Mouse (Mus musculus) liver, embryonic 12.5 days (tissue): ENCODE data around the gene Rbfox1. TPM values are rescaled to one million over a fixed set of nuclear protein-coding genes. Genes with fewer than 3 reads are reported as not detected.

Experiments
- ATAC-seq: fragments of 200-750 bp; cut with Nextera tagmentation; 2 replicates; pipeline ENCODE4 v1.8.0; 2017; ENCODE audit warnings: moderate number of reproducible peaks, mild to moderate bottlenecking, moderate library complexity
- H3K27ac ChIP-seq: fragments of 300-500 bp; sonication (generic); 2 replicates; pipeline ENCODE4 v1.5.1; 2016; ENCODE audit warnings: mild to moderate bottlenecking
- H3K27me3 ChIP-seq: fragments of 300-500 bp; sonication (generic); replicated peaks from 2 replicates; pipeline ENCODE4 v1.6.1; 2016; ENCODE audit warnings: mild to moderate bottlenecking, moderate library complexity
- H3K36me3 ChIP-seq: fragments of 300-500 bp; sonication (generic); 2 replicates; pipeline ENCODE4 v1.6.1; 2016; ENCODE audit warnings: mild to moderate bottlenecking, moderate library complexity
- H3K4me1 ChIP-seq: fragments of 300-500 bp; sonication (generic); 2 replicates; pipeline ENCODE4 v1.6.1; 2016
- H3K4me2 ChIP-seq: fragments of 300-500 bp; sonication (generic); 2 replicates; pipeline ENCODE4 v1.6.1; 2016; ENCODE audit warnings: mild to moderate bottlenecking, moderate library complexity
- H3K4me3 ChIP-seq: fragments of 300-500 bp; sonication (generic); 2 replicates; pipeline ENCODE4 v1.5.1; 2016; ENCODE audit warnings: mild to moderate bottlenecking, moderate library complexity
- H3K9ac ChIP-seq: fragments of 300-500 bp; sonication (generic); 2 replicates; pipeline ENCODE4 v1.6.1; 2016; ENCODE audit warnings: mild to moderate bottlenecking, moderate library complexity
- H3K9me3 ChIP-seq: fragments of 300-500 bp; sonication (generic); replicated peaks from 2 replicates; pipeline ENCODE4 v1.6.1; 2016; ENCODE audit warnings: mild to moderate bottlenecking, moderate library complexity
- WGBS: fragments of 180-500 bp; shearing (Covaris S2); methylation state at CpG from one replicate; pipeline ENCODE4 v1.1.7; 2016; ENCODE audit not compliant: insufficient replicate concordance; 5-methylcytosine and 5-hydroxymethylcytosine counted together
- polyA plus RNA-seq: library from polyadenylated mRNA; unstranded; fragments of >200 nt; fragmentation: Nextera tagmentation; extraction: Ambion mirVana; gene quantifications from 2 replicates; pipeline ENCODE4 v1.2.1, GENCODE M21; 2016

The Rbfox1 gene
- polyA plus RNA-seq, 1 experiment from 2014 or later = 0.21 TPM

GRCm38 (mm10) chr16:5910742-5911141, 25.6 kb downstream of the Rbfox1 start:
- Histone ChIP-seq H3K36me3 (no peaks in the 10 kb centered on the region), H3K27me3 (no peaks in the 10 kb centered on the region), H3K9ac (no peak overlapping the region), H3K9me3 (no peaks in the 10 kb centered on the region), H3K4me3 (no peak overlapping the region), H3K4me2 (no peak overlapping the region), H3K4me1 (no peaks in the 10 kb centered on the region), H3K27ac (no peak overlapping the region)
- 52% methylated on average over 5 of the region's 5 CpGs for WGBS
- no peak for ATAC-seq

GRCm38 (mm10) chr16:5911880-5912327, 26.7 kb downstream of the Rbfox1 start:
- Histone ChIP-seq H3K27ac (no peak overlapping the region), H3K9me3 (no peaks in the 10 kb centered on the region), H3K4me2 (no peak overlapping the region), H3K27me3 (no peaks in the 10 kb centered on the region), H3K4me1 (no peaks in the 10 kb centered on the region), H3K36me3 (no peaks in the 10 kb centered on the region), H3K4me3 (no peak overlapping the region), H3K9ac (no peak overlapping the region)
- 26% methylated on average over 2 of the region's 2 CpGs for WGBS
- no peak for ATAC-seq

GRCm38 (mm10) chr16:5917937-5918336, 32.8 kb downstream of the Rbfox1 start:
- no peak for ATAC-seq
- no peaks in the 10 kb centered on the region for H3K9me3 ChIP-seq
- no peak overlapping the region for H3K4me2 ChIP-seq
- no peaks in the 10 kb centered on the region for H3K27me3 ChIP-seq
- no peak overlapping the region for H3K9ac ChIP-seq
- no peak overlapping the region for H3K4me3 ChIP-seq
- no peaks in the 10 kb centered on the region for H3K4me1 ChIP-seq
- H3K36me3 ChIP-seq = no peaks in the 10 kb centered on the region
- no peak overlapping the region for H3K27ac ChIP-seq

- H3K4me2 ChIP-seq = no peak overlapping the region
- no peak overlapping the region for H3K4me3 ChIP-seq
- H3K36me3 ChIP-seq = no peaks in the 10 kb centered on the region
- no peak overlapping the region for H3K27ac ChIP-seq
- H3K4me1 ChIP-seq = no peaks in the 10 kb centered on the region
- H3K27me3 ChIP-seq = no peaks in the 10 kb centered on the region
- ATAC-seq = no peak
- no peak overlapping the region for H3K9ac ChIP-seq
- 43% methylated on average over 1 of the region's 1 CpGs for WGBS
- no peaks in the 10 kb centered on the region for H3K9me3 ChIP-seq
Measured at GRCm38 (mm10) chr16:5926986-5927385, 41.8 kb downstream of the Rbfox1 start.

GRCm38 (mm10) chr16:5931680-5932079, 46.5 kb downstream of the Rbfox1 start:
- H3K27me3 ChIP-seq = no peaks in the 10 kb centered on the region
- no peaks in the 10 kb centered on the region for H3K36me3 ChIP-seq
- H3K4me1 ChIP-seq = no peaks in the 10 kb centered on the region
- H3K4me3 ChIP-seq = no peak overlapping the region
- ATAC-seq = no peak
- H3K27ac ChIP-seq = no peak overlapping the region
- WGBS = 23% methylated on average over 7 of the region's 7 CpGs
- H3K4me2 ChIP-seq = no peak overlapping the region
- H3K9me3 ChIP-seq = no peaks in the 10 kb centered on the region
- no peak overlapping the region for H3K9ac ChIP-seq

GRCm38 (mm10) chr16:5940016-5940415, 54.9 kb downstream of the Rbfox1 start:
- WGBS = 27% methylated on average over 4 of the region's 4 CpGs
- no peak overlapping the region for H3K4me2 ChIP-seq
- no peak for ATAC-seq

GRCm38 (mm10) chr16:5945682-5946081, 60.5 kb downstream of the Rbfox1 start:
- Histone ChIP-seq H3K4me1 (no peaks in the 10 kb centered on the region), H3K36me3 (no peaks in the 10 kb centered on the region), H3K27ac (no peak overlapping the region), H3K27me3 (no peaks in the 10 kb centered on the region), H3K9ac (no peak overlapping the region), H3K4me3 (no peak overlapping the region), H3K9me3 (no peaks in the 10 kb centered on the region), H3K4me2 (no peak overlapping the region)
- no peak for ATAC-seq
- 58% methylated on average over 1 of the region's 1 CpGs for WGBS

More at GRCm38 (mm10) chr16:5940016-5940415, 54.9 kb downstream of the Rbfox1 start:
- Histone ChIP-seq H3K27me3 (no peaks in the 10 kb centered on the region), H3K9ac (no peak overlapping the region), H3K9me3 (no peaks in the 10 kb centered on the region), H3K4me1 (no peaks in the 10 kb centered on the region), H3K36me3 (no peaks in the 10 kb centered on the region), H3K27ac (no peak overlapping the region), H3K4me3 (no peak overlapping the region)

- no peaks in the 10 kb centered on the region for H3K9me3 ChIP-seq
- WGBS = 57% methylated on average over 3 of the region's 3 CpGs
Measured at GRCm38 (mm10) chr16:5953106-5953505, 68.0 kb downstream of the Rbfox1 start.

GRCm38 (mm10) chr16:5957418-5957817, 72.3 kb downstream of the Rbfox1 start:
- Histone ChIP-seq H3K27ac (no peak overlapping the region), H3K9ac (no peak overlapping the region), H3K4me3 (no peak overlapping the region), H3K4me2 (no peak overlapping the region), H3K9me3 (no peaks in the 10 kb centered on the region), H3K27me3 (no peaks in the 10 kb centered on the region), H3K36me3 (no peaks in the 10 kb centered on the region), H3K4me1 (no peaks in the 10 kb centered on the region)
- no peak for ATAC-seq
- WGBS = 50% methylated on average over 4 of the region's 4 CpGs

More at GRCm38 (mm10) chr16:5953106-5953505, 68.0 kb downstream of the Rbfox1 start:
- Histone ChIP-seq H3K36me3 (no peaks in the 10 kb centered on the region), H3K4me3 (no peak overlapping the region), H3K9ac (no peak overlapping the region), H3K4me1 (no peaks in the 10 kb centered on the region), H3K4me2 (no peak overlapping the region), H3K27me3 (no peaks in the 10 kb centered on the region), H3K27ac (no peak overlapping the region)
- no peak for ATAC-seq

GRCm38 (mm10) chr16:5961786-5962185, 76.6 kb downstream of the Rbfox1 start:
- 55% methylated on average over 3 of the region's 3 CpGs for WGBS
- no peaks in the 10 kb centered on the region for H3K27me3 ChIP-seq
- no peak overlapping the region for H3K9ac ChIP-seq
- ATAC-seq = no peak
- H3K4me3 ChIP-seq = no peak overlapping the region
- no peak overlapping the region for H3K27ac ChIP-seq
- no peaks in the 10 kb centered on the region for H3K9me3 ChIP-seq
- no peaks in the 10 kb centered on the region for H3K36me3 ChIP-seq
- H3K4me2 ChIP-seq = no peak overlapping the region
- H3K4me1 ChIP-seq = no peaks in the 10 kb centered on the region

GRCm38 (mm10) chr16:5974172-5974571, 89.0 kb downstream of the Rbfox1 start:
- WGBS = 27% methylated on average over 2 of the region's 2 CpGs
- no peak for ATAC-seq
- Histone ChIP-seq H3K9ac (no peak overlapping the region), H3K27ac (no peak overlapping the region), H3K4me3 (no peak overlapping the region), H3K36me3 (no peaks in the 10 kb centered on the region), H3K9me3 (no peaks in the 10 kb centered on the region), H3K4me1 (no peaks in the 10 kb centered on the region), H3K27me3 (no peaks in the 10 kb centered on the region), H3K4me2 (no peak overlapping the region)

GRCm38 (mm10) chr16:5992045-5993011, 107.2 kb downstream of the Rbfox1 start:
- 50% methylated on average over 10 of the region's 10 CpGs for WGBS
- Histone ChIP-seq H3K27ac (no peak overlapping the region), H3K4me2 (no peak overlapping the region), H3K4me3 (no peak overlapping the region), H3K36me3 (no peaks in the 10 kb centered on the region), H3K27me3 (no peaks in the 10 kb centered on the region), H3K9ac (no peak overlapping the region), H3K4me1 (no peaks in the 10 kb centered on the region), H3K9me3 (no peaks in the 10 kb centered on the region)
- no peak for ATAC-seq
